Mouse (Mus musculus) heart, embryonic 11.5 days (tissue): ENCODE measurements at regions not wholly inside any gene's neighbourhood (a gene's known extent, or its start where the extent isn't known, plus 50 kb on each side); places are given as distances from the start of the nearest gene placed in this dataset.

Source experiments
- ATAC-seq: fragments of 200-750 bp; cut with Nextera tagmentation; replicated peaks from 2 replicates; pipeline ENCODE4 v1.8.0; 2017; ENCODE audit warnings: moderate library complexity; ENCODE audit not compliant: insufficient number of reproducible peaks, low FRiP score, low TSS enrichment
- H3K27ac ChIP-seq: fragments of 300-500 bp; sonication (generic); 2 replicates; pipeline ENCODE4 v1.5.1; 2014; ENCODE audit warnings: mild to moderate bottlenecking, low read depth, low read length
- H3K27me3 ChIP-seq: fragments of 300-500 bp; sonication (generic); 2 replicates; pipeline ENCODE4 v1.6.1; 2014; ENCODE audit warnings: mild to moderate bottlenecking, low read length, mixed read lengths; ENCODE audit not compliant: control insufficient read depth, insufficient read depth
- H3K36me3 ChIP-seq: fragments of 300-500 bp; sonication (generic); 2 replicates; pipeline ENCODE4 v1.6.1; 2014; ENCODE audit warnings: mild to moderate bottlenecking, low read length, moderate library complexity, mixed read lengths; ENCODE audit not compliant: control insufficient read depth, insufficient read depth
- H3K4me1 ChIP-seq: fragments of 300-500 bp; sonication (generic); 2 replicates; pipeline ENCODE4 v1.6.1; 2014; ENCODE audit warnings: low read length; ENCODE audit not compliant: control insufficient read depth, insufficient read depth
- H3K4me2 ChIP-seq: fragments of 300-500 bp; sonication (generic); 2 replicates; pipeline ENCODE4 v1.6.1; 2014; ENCODE audit warnings: mild to moderate bottlenecking, moderate library complexity
- H3K4me3 ChIP-seq: fragments of 300-500 bp; sonication (generic); 2 replicates; pipeline ENCODE4 v1.5.1; 2014; ENCODE audit warnings: low read depth, low read length
- H3K9ac ChIP-seq: fragments of 300-500 bp; sonication (generic); 2 replicates; pipeline ENCODE4 v1.6.1; 2014; ENCODE audit warnings: mild to moderate bottlenecking, low read depth, low read length, moderate library complexity
- H3K9me3 ChIP-seq: fragments of 300-500 bp; sonication (generic); replicated peaks from 2 replicates; pipeline ENCODE4 v1.6.1; 2016; ENCODE audit warnings: low read length; ENCODE audit not compliant: control insufficient read depth
- WGBS: fragments of 180-500 bp; shearing (Covaris S2); extraction: QIAGEN DNeasy Blood & Tissue Kit; methylation state at CpG from one replicate; pipeline ENCODE4 v1.1.7; 2014; ENCODE audit not compliant: insufficient replicate concordance; 5-methylcytosine and 5-hydroxymethylcytosine counted together

GRCm38 (mm10) chr11:19155617-19155983 lies 136.8 kb upstream of the Meis1 start:
- H3K4me1 ChIP-seq: no peaks in the 10 kb centered on the region
- no peaks in the 10 kb centered on the region for H3K9me3 ChIP-seq
- no peaks in the 10 kb centered on the region for H3K27me3 ChIP-seq
- H3K4me3 ChIP-seq: no peak overlapping the region
- ATAC-seq: no peak
- H3K36me3 ChIP-seq: no peaks in the 10 kb centered on the region
- 68% methylated on average over 2 of the region's 2 CpGs for WGBS
- H3K27ac ChIP-seq: no peak overlapping the region
- no peak overlapping the region for H3K4me2 ChIP-seq
- no peak overlapping the region for H3K9ac ChIP-seq

- no peak overlapping the region for H3K4me2 ChIP-seq
- H3K9ac ChIP-seq: no peak overlapping the region
- H3K4me3 ChIP-seq: no peak overlapping the region
- H3K36me3 ChIP-seq: no peaks in the 10 kb centered on the region
- ATAC-seq: no peak
- no peaks in the 10 kb centered on the region for H3K27me3 ChIP-seq
- WGBS: 59% methylated on average over 3 of the region's 3 CpGs
- no peaks in the 10 kb centered on the region for H3K4me1 ChIP-seq
- H3K27ac ChIP-seq: no peak overlapping the region
- H3K9me3 ChIP-seq: no peaks in the 10 kb centered on the region
Measured at GRCm38 (mm10) chr11:19160227-19160626, 141.4 kb upstream of the Meis1 start.

GRCm38 (mm10) chr11:19160669-19161068 lies 141.9 kb upstream of the Meis1 start:
- H3K4me2 ChIP-seq: no peak overlapping the region
- 44% methylated on average over 5 of the region's 5 CpGs for WGBS

GRCm38 (mm10) chr11:19170938-19171337 lies 152.2 kb upstream of the Meis1 start:
- no peaks in the 10 kb centered on the region for H3K36me3 ChIP-seq
- H3K4me3 ChIP-seq: no peak overlapping the region
- no peak overlapping the region for H3K9ac ChIP-seq
- no peaks in the 10 kb centered on the region for H3K27me3 ChIP-seq
- no peak overlapping the region for H3K27ac ChIP-seq
- H3K4me2 ChIP-seq: no peak overlapping the region
- ATAC-seq: no peak
- no peaks in the 10 kb centered on the region for H3K9me3 ChIP-seq
- no peaks in the 10 kb centered on the region for H3K4me1 ChIP-seq
- 43% methylated on average over 2 of the region's 2 CpGs for WGBS

More at GRCm38 (mm10) chr11:19160669-19161068, 141.9 kb upstream of the Meis1 start:
- ATAC-seq: no peak
- Histone ChIP-seq H3K36me3 (no peaks in the 10 kb centered on the region), H3K9me3 (no peaks in the 10 kb centered on the region), H3K4me1 (no peaks in the 10 kb centered on the region), H3K9ac (no peak overlapping the region), H3K4me3 (no peak overlapping the region), H3K27me3 (no peaks in the 10 kb centered on the region), H3K27ac (no peak overlapping the region)

GRCm38 (mm10) chr11:19174305-19175017 lies 155.7 kb upstream of the Meis1 start:
- Histone ChIP-seq H3K9ac (no peak overlapping the region), H3K27ac (no peak overlapping the region), H3K9me3 (no peaks in the 10 kb centered on the region), H3K4me1 (no peaks in the 10 kb centered on the region), H3K36me3 (no peaks in the 10 kb centered on the region), H3K4me2 (no peak overlapping the region), H3K4me3 (no peak overlapping the region), H3K27me3 (no peaks in the 10 kb centered on the region)
- ATAC-seq: no peak
- WGBS: 83% methylated on average over 13 of the region's 13 CpGs

GRCm38 (mm10) chr11:19179290-19179689 lies 160.5 kb upstream of the Meis1 start:
- H3K27me3 ChIP-seq: no peaks in the 10 kb centered on the region
- no peak overlapping the region for H3K27ac ChIP-seq
- H3K36me3 ChIP-seq: no peaks in the 10 kb centered on the region
- no peaks in the 10 kb centered on the region for H3K4me1 ChIP-seq
- H3K9me3 ChIP-seq: no peaks in the 10 kb centered on the region
- no peak overlapping the region for H3K4me3 ChIP-seq
- no peak for ATAC-seq
- 83% methylated on average over 1 of the region's 1 CpGs for WGBS
- H3K9ac ChIP-seq: no peak overlapping the region
- H3K4me2 ChIP-seq: no peak overlapping the region

GRCm38 (mm10) chr11:19189778-19190177 lies 171.0 kb upstream of the Meis1 start:
- no peak overlapping the region for H3K4me3 ChIP-seq
- H3K9me3 ChIP-seq: no peaks in the 10 kb centered on the region
- H3K4me2 ChIP-seq: no peak overlapping the region
- WGBS: 17% methylated on average over 2 of the region's 2 CpGs
- H3K27me3 ChIP-seq: no peaks in the 10 kb centered on the region
- H3K9ac ChIP-seq: no peak overlapping the region
- peaks cover 10% of the 10 kb centered on the region; the same call in 1 of the 2 replicates for H3K4me1 ChIP-seq
- H3K36me3 ChIP-seq: no peaks in the 10 kb centered on the region
- ATAC-seq: no peak
- H3K27ac ChIP-seq: no peak overlapping the region

GRCm38 (mm10) chr11:19194464-19194863 lies 175.7 kb upstream of the Meis1 start:
- no peak overlapping the region for H3K4me3 ChIP-seq
- H3K4me2 ChIP-seq: no peak overlapping the region
- H3K4me1 ChIP-seq: peaks cover 7% of the 10 kb centered on the region; the same call in 1 of the 2 replicates
- 9% methylated on average over 1 of the region's 1 CpGs for WGBS
- H3K27ac ChIP-seq: no peak overlapping the region
- H3K27me3 ChIP-seq: no peaks in the 10 kb centered on the region
- no peaks in the 10 kb centered on the region for H3K36me3 ChIP-seq
- ATAC-seq: no peak
- no peak overlapping the region for H3K9ac ChIP-seq
- H3K9me3 ChIP-seq: no peaks in the 10 kb centered on the region

GRCm38 (mm10) chr11:19197790-19198189 lies 179.0 kb upstream of the Meis1 start:
- H3K9ac ChIP-seq: no peak overlapping the region
- 85% methylated on average over 1 of the region's 1 CpGs for WGBS
- H3K9me3 ChIP-seq: no peaks in the 10 kb centered on the region
- no peak overlapping the region for H3K4me3 ChIP-seq
- H3K27ac ChIP-seq: no peak overlapping the region
- ATAC-seq: no peak
- no peak overlapping the region for H3K4me2 ChIP-seq
- H3K27me3 ChIP-seq: no peaks in the 10 kb centered on the region
- H3K4me1 ChIP-seq: peaks cover 7% of the 10 kb centered on the region; the same call in 1 of the 2 replicates
- no peaks in the 10 kb centered on the region for H3K36me3 ChIP-seq
